Mouse (Mus musculus) retina, postnatal 1 day (tissue): ENCODE results near the gene Gm11027.

Source experiments
- DNase-seq: peaks from one replicate; pipeline ENCODE4 v3.0.0-alpha.2; 2012

Gm11027 gene

GRCm38 (mm10) chr12:116280149-116280652, 5.0 kb downstream of the Gm11027 start:
- no peak for DNase-seq

DNA sequence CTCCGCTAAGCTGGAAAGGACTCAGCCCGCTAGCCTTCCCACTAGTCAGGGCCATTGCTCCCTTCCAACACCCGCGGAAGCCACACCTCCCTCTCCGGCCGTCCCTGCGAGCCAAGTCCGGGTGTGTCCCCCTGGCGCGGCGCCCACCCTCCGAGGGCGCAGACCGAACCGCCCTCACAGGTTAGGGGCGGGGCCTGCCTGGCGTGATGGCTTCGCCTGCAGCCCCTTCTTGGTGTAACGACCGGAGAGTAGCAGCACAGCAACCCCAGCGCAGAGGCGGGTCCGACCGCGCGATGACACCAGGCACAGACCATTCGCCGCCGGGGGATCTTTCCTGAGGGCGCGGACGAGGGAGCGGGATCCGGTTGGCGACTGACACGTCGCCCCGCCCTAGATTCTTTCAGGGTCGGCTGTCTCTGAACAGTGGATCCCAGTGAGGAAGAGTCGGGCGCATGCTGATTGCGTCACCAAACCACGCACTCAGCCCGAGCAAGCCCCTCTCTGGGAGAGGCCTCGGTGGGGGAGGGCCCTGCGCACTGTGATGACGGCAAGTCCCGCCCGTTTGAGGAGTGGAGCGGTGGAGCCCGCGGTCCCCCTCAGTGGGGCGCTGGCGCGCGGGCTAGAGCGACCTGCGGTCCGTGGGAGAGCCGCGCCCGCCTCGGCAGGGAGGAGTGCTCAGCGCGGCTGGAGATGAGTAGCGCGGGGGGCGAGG, 5.6 kb downstream of the Gm11027 start, which contains the start of gene Esyt2:
TSS of gene Esyt2 (plus strand) at position 544 of the 712 bp plus-strand sequence.
- DNase-seq, result peak; percentile 100

DNA sequence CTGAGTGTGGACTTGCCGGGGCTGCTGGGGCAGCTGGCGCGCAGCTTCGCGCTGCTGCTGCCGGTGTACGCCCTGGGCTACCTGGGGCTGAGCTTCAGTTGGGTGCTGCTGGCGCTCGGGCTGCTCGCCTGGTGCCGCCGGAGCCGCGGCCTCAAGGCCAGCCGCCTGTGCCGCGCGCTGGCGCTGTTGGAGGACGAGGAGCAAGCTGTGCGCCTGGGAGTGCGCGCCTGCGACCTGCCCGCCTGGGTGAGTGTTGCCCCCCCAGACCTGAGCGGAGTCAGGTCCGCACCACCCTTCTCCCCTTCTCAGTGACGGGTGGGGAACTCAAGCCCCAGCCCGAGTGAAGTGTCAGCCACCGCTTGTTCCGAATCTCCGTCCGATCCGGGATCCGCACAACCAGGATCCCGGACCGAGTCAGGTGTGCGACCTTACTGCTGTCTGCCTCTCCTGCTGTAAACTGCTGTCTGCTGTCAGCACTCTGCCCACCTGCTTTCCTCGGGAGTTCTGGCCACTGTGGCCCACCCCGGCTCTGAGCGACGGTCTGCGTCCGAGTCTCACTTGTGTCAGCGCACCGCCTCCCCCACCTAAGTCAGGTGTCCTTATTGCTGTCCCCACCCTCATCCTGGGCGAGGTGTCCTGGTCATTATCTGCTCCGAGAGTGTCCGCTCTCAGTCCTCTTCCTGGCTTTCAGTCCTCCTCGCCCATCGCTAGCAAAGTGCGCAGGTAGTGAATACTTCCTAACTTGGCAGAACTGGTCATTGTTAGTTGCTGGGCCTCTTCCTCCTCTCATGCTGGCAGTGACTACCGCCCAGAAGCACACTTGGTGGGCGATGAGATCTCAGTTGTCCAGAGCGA, 6.5 kb downstream of the Gm11027 start:
- DNase-seq, result no peak

DNA sequence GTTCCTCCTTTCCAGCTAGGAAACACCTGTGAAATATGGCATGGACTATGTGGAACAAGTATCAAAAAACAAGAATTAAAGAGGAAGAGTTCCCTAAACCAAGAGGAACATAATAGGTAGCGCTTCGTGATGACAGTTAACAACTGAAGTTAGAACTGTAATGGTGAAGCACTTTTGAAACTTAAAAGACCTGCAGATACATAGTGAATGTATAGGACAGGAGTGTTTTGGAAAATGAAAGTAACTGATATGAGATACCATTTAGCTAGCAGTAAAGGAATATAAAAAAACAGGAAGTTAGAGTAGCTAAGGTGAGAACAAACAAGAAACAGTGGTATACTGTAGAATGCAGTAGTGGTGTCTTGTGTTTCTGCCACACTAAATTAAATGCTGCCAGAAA, 7.7 kb downstream of the Gm11027 start:
- no peak for DNase-seq

- no peak for DNase-seq
Observed at GRCm38 (mm10) chr12:116283511-116283910, 8.3 kb downstream of the Gm11027 start.

DNA sequence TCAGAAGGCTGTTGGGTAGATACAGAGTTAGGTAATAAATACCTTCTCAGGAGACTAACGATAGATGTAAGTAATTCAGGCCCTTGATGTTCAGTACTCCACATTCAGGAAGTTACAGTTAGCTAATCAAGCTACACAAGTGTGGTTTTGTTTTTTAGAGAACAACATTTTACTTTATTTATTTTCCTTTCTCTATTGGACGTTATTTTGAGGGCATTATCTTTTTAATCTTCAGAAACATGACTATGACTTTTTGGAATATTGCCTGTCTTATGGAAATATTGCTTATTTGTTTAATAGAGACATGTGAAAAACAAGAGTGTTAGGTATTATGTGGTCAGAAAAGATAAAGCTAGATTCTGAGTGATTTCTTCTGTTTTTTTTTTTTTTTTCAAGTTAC, 18.0 kb downstream of the Gm11027 start:
- DNase-seq, result no peak

DNA sequence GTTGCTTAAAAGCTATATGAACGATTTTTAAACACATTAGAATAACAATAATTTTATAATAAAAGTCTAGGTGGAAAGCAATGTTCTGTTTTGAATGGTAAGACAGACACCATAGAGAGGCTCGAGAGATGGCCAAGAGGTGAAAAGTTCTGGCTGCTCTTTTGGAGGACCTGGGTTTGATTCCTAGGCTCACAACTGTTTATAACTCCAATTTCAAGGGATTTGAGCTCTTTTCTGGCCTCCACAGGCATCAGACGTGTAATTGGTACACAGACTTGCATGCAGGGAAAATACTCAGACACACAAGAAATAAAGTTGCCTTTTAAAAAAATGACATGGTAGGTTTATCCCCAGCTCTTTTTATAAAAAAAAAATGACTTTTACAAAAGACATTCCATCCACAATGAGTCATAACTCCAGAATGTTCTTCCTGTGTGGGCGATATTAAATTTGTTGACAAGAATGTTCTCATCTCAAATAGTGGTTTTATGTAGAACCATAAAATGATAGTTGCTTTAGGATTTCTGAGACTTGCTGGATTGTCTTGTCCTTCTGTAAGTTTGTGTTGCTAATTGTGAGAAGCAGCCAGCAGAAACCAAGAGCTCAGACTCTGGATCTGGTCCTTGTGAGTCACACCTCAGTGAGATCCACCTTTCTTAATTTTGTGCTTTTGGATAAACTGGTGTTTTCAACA, 18.6 kb downstream of the Gm11027 start:
- DNase-seq, result no peak

- no peak for DNase-seq
Observed at GRCm38 (mm10) chr12:116299906-116300305, 24.7 kb downstream of the Gm11027 start.

DNA sequence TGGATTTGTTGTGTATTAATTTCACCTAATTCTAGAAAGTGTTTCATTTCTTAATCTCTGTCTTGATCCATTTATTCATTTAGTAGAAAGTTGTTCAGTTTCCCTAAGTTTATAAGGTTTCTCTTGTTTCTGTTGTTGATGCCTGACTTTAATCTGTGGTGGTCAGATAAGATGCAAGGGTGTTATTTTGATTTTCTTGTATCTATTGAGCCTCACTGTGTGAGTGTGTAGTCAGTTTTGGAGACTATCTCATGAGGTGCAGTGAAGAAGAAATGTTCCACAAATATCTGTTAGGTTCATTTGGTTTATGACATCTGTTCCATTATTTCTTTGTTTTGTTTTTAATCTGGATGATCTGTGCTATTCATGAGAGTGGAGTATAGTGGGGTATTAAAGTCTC, 27.0 kb downstream of the Gm11027 start:
- no peak for DNase-seq

DNA sequence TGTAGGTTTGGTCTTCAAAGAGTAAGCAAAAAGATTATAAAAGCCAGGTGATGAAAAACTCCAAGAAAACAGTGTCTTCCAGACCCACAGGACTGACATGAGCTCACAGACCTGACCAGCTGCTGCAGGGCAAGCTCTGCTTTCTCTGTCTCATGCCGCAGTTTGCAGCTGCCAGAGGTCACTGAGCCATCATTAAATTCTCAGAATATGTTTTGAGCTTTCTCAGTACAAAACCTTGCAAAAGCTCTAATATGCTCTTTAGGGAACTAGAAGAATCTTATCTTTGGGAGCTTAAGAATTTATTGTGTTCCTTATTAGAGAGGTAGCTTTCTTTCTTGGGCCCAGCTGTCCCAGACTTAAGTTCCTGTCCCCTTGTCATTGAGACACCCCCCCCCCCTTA, 30.9 kb downstream of the Gm11027 start:
- DNase-seq, result no peak

DNA sequence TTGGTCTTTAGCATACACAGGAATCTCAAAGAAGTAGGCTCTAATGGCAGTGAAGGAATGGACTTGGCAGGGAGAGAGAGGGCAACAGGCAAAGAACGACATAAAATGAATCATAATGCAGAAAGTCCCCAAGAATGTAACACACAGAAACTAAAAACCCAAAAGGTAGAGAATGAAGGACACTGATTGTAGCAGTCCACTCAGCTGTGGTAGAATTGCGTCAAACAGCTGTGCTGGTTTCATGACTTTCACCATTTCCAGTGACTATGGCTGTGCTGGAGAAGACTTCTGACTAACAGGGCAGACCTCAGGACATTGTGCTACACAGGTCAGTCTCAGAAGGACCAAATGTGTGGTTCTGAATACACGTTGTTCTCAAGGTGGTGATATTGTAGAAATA, 32.7 kb downstream of the Gm11027 start:
- DNase-seq, result no peak

- no peak for DNase-seq
Observed at GRCm38 (mm10) chr12:116308612-116309011, 33.4 kb downstream of the Gm11027 start.

DNA sequence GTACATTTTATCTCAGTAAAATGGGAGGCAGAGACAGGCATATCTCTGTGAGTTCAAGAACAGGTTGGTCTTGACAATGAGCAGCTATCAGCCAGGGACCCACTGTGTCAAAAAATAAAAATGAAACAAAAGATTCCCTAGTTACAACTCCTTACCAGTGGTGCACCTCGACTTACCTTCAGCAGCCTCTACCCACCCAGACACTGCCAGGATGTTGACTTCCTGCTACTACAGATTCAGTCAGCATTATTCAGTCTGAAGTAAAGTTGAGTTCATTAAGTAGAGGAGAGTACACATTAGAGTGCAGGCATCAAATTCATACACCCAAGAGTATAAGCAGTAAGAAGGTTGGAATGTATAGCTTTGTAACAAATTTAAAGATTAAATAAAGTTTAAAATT, 38.6 kb downstream of the Gm11027 start:
- no peak for DNase-seq

- DNase-seq, result no peak
Observed at GRCm38 (mm10) chr12:116315498-116315897, 40.3 kb downstream of the Gm11027 start.

GRCm38 (mm10) chr12:116317818-116318217, 42.6 kb downstream of the Gm11027 start:
- DNase-seq, result no peak
